Mouse (Mus musculus) MEL (cell line): Measurements from ENCODE around the gene Drd1. TPM values are rescaled to one million over a fixed set of nuclear protein-coding genes. Genes with fewer than 3 reads are reported as not detected.

Experiments
- DNase-seq: peaks from one replicate; pipeline ENCODE4 v3.0.0; 2011; ENCODE audit warnings: low read depth, low spot score
- H3K27ac ChIP-seq: 2 replicates; pipeline ENCODE4 v1.5.1; 2012; ENCODE audit warnings: low read depth, mild to moderate bottlenecking, control low read depth, low read length, moderate library complexity; ENCODE audit not compliant: control insufficient read depth
- H3K27me3 ChIP-seq, 2 experiments: fragments of 150-350 bp in 1 of 2; sonication (generic) in 1 of 2; 2 replicates each; pipeline ENCODE4 v1.6.1; 2012; ENCODE audit warnings: low read length in 2 of 2, mild to moderate bottlenecking in 2 of 2, improper control_type of control experiment in 1 of 2, moderate library complexity in 1 of 2; ENCODE audit not compliant: insufficient read depth in 2 of 2, control insufficient read depth in 1 of 2
- H3K36me3 ChIP-seq, 2 experiments: 2 replicates each; pipeline ENCODE4 v1.6.1; 2012 to 2014; ENCODE audit warnings: low read length in 2 of 2, improper control_type of control experiment in 1 of 2, inconsistent platforms in 1 of 2, mild to moderate bottlenecking in 1 of 2; ENCODE audit not compliant: insufficient read depth in 2 of 2, control insufficient read depth in 1 of 2
- H3K4me1 ChIP-seq, 2 experiments: fragments of 150-350 bp in 1 of 2; sonication (generic) in 1 of 2; 2 replicates each; pipeline ENCODE4 v1.6.1; 2012; ENCODE audit warnings: low read length in 2 of 2, improper control_type of control experiment in 1 of 2, mild to moderate bottlenecking in 1 of 2; ENCODE audit not compliant: insufficient read depth in 2 of 2, control insufficient read depth in 1 of 2
- H3K4me3 ChIP-seq, 2 experiments: fragments of 150-350 bp in 1 of 2; sonication (generic) in 1 of 2; 2 replicates each; pipeline ENCODE4 v1.5.1; 2012; ENCODE audit warnings: low read depth in 2 of 2, low read length in 2 of 2, mild to moderate bottlenecking in 2 of 2, moderate library complexity in 2 of 2, control low read depth in 1 of 2, improper control_type of control experiment in 1 of 2; ENCODE audit not compliant: control insufficient read depth in 1 of 2, insufficient read depth in 1 of 2
- H3K79me2 ChIP-seq: 2 replicates; pipeline ENCODE4 v1.6.1; 2012; ENCODE audit warnings: mild to moderate bottlenecking, low read length, moderate library complexity; ENCODE audit not compliant: control insufficient read depth, poor library complexity, insufficient read depth
- H3K9ac ChIP-seq: 2 replicates; pipeline ENCODE4 v1.6.1; 2012; ENCODE audit warnings: low read depth, mild to moderate bottlenecking, control low read depth, low read length, moderate library complexity; ENCODE audit not compliant: control insufficient read depth, poor library complexity, severe bottlenecking
- H3K9me3 ChIP-seq: fragments of 150-350 bp; sonication (generic); replicated peaks from 2 replicates; pipeline ENCODE4 v1.6.1; 2012; ENCODE audit warnings: mild to moderate bottlenecking, low read length, improper control_type of control experiment, moderate library complexity; ENCODE audit not compliant: insufficient read depth
- CTCF ChIP-seq, 3 experiments: IDR thresholded peaks in 2 of 3; conservative IDR thresholded peaks in 1 of 3; 2 replicates each; pipeline ENCODE4 v1.5.1; 2011 to 2012; ENCODE audit warnings: low read length in 3 of 3, low read depth in 2 of 3, mild to moderate bottlenecking in 2 of 3, improper control_type of control experiment in 1 of 3, inconsistent platforms in 1 of 3, mixed read lengths in 1 of 3, moderate library complexity in 1 of 3; ENCODE audit not compliant: control insufficient read depth in 1 of 3, insufficient read depth in 1 of 3, poor library complexity in 1 of 3, severe bottlenecking in 1 of 3
- E2F4 ChIP-seq: IDR thresholded peaks from 2 replicates; pipeline ENCODE4 v1.6.1; 2011; ENCODE audit warnings: low read depth, low read length, improper control_type of control experiment, borderline replicate concordance
- EP300 ChIP-seq, 2 experiments: IDR thresholded peaks; 2 replicates each; pipeline ENCODE4 v1.6.1; 2011; ENCODE audit warnings: improper control_type of control experiment in 2 of 2, low read length in 2 of 2, low read depth in 1 of 2, mild to moderate bottlenecking in 1 of 2
- ETS1 ChIP-seq: IDR thresholded peaks from 2 replicates; pipeline ENCODE4 v1.6.1; 2012; ENCODE audit warnings: low read depth, mild to moderate bottlenecking, inconsistent platforms, low read length, improper control_type of control experiment, moderate library complexity
- GABPA ChIP-seq: IDR thresholded peaks from 2 replicates; pipeline ENCODE4 v1.6.1; 2012; ENCODE audit warnings: low read depth, mild to moderate bottlenecking, inconsistent platforms, low read length, improper control_type of control experiment, moderate library complexity
- GATA1 ChIP-seq: IDR thresholded peaks from 2 replicates; pipeline ENCODE4 v1.6.1; 2011; ENCODE audit warnings: low read depth, low read length, improper control_type of control experiment
- KAT2A ChIP-seq: conservative IDR thresholded peaks from 2 replicates; pipeline ENCODE4 v1.6.1; 2012; ENCODE audit warnings: low read depth, low read length, improper control_type of control experiment, inconsistent platforms
- MEF2A ChIP-seq: IDR thresholded peaks from 2 replicates; pipeline ENCODE4 v1.6.1; 2014; ENCODE audit warnings: low read depth, mild to moderate bottlenecking, inconsistent platforms, low read length, improper control_type of control experiment; ENCODE audit not compliant: poor library complexity, insufficient replicate concordance, severe bottlenecking; ENCODE audit errors: extremely low read depth
- MXI1 ChIP-seq: IDR thresholded peaks from 2 replicates; pipeline ENCODE4 v1.6.1; 2011; ENCODE audit warnings: mild to moderate bottlenecking, low read depth, low read length, improper control_type of control experiment
- MYB ChIP-seq: IDR thresholded peaks from 2 replicates; pipeline ENCODE4 v1.6.1; 2011; ENCODE audit warnings: mild to moderate bottlenecking, low read depth, low read length, improper control_type of control experiment
- NRF1 ChIP-seq: IDR thresholded peaks from 2 replicates; pipeline ENCODE4 v1.6.1; 2014; ENCODE audit warnings: low read depth, mild to moderate bottlenecking, inconsistent platforms, low read length, improper control_type of control experiment, moderate library complexity; ENCODE audit not compliant: poor library complexity, insufficient read depth, severe bottlenecking
- POLR2AphosphoS2 ChIP-seq: IDR thresholded peaks from 2 replicates; pipeline ENCODE4 v1.6.1; 2011; ENCODE audit warnings: low read length, improper control_type of control experiment
- POLR2AphosphoS5 ChIP-seq: IDR thresholded peaks from 2 replicates; pipeline ENCODE4 v1.6.1; 2012; ENCODE audit warnings: low read depth, borderline replicate concordance, mild to moderate bottlenecking, inconsistent platforms, low read length, moderate library complexity, mixed read lengths
- RAD21 ChIP-seq: IDR thresholded peaks from 2 replicates; pipeline ENCODE4 v1.6.1; 2011; ENCODE audit warnings: mild to moderate bottlenecking, low read depth, low read length, improper control_type of control experiment
- TAL1 ChIP-seq: IDR thresholded peaks from 2 replicates; pipeline ENCODE4 v1.6.1; 2012; ENCODE audit warnings: mild to moderate bottlenecking, inconsistent platforms, low read length, moderate library complexity, mixed read lengths
- USF1 ChIP-seq: IDR thresholded peaks from 2 replicates; pipeline ENCODE4 v1.6.1; 2014; ENCODE audit warnings: low read depth, mild to moderate bottlenecking, inconsistent platforms, low read length, improper control_type of control experiment, moderate library complexity
- USF2 ChIP-seq, 2 experiments: IDR thresholded peaks; 2 replicates each; pipeline ENCODE4 v1.6.1; 2011 to 2012; ENCODE audit warnings: improper control_type of control experiment in 2 of 2, low read length in 2 of 2, borderline replicate concordance in 1 of 2, inconsistent platforms in 1 of 2, low read depth in 1 of 2, mild to moderate bottlenecking in 1 of 2; ENCODE audit not compliant: insufficient read depth in 1 of 2
- ZKSCAN1 ChIP-seq: IDR thresholded peaks from 2 replicates; pipeline ENCODE4 v1.6.1; 2012; ENCODE audit warnings: low read depth, mild to moderate bottlenecking, inconsistent platforms, low read length, improper control_type of control experiment, moderate library complexity
- ZNF384 ChIP-seq: IDR thresholded peaks from 2 replicates; pipeline ENCODE4 v1.6.1; 2012; ENCODE audit warnings: low read depth, mild to moderate bottlenecking, inconsistent platforms, low read length, improper control_type of control experiment
- polyA plus RNA-seq, 2 experiments: library from polyadenylated mRNA; stranded (reverse) in 1 of 2; unstranded in 1 of 2; fragments of >175 nt in 1 of 2; fragments of >200 nt in 1 of 2; gene quantifications; 2 replicates each; pipeline versions ENCODE4 v1.2.1 to v1.2.4; 2012; ENCODE audit warnings: low replicate concordance in 2 of 2, low read depth in 1 of 2; ENCODE audit not compliant: insufficient read length in 2 of 2, insufficient read depth in 1 of 2, missing spikeins in 1 of 2
- total RNA-seq: library from RNA; depleted of rRNA; stranded (reverse); fragments of 300-350 nt; gene quantifications from 2 replicates; pipeline ENCODE4 v1.2.3, GENCODE M21; 2012

Drd1 gene
- total and polyA plus RNA-seq, 3 experiments: not detected

DNA sequence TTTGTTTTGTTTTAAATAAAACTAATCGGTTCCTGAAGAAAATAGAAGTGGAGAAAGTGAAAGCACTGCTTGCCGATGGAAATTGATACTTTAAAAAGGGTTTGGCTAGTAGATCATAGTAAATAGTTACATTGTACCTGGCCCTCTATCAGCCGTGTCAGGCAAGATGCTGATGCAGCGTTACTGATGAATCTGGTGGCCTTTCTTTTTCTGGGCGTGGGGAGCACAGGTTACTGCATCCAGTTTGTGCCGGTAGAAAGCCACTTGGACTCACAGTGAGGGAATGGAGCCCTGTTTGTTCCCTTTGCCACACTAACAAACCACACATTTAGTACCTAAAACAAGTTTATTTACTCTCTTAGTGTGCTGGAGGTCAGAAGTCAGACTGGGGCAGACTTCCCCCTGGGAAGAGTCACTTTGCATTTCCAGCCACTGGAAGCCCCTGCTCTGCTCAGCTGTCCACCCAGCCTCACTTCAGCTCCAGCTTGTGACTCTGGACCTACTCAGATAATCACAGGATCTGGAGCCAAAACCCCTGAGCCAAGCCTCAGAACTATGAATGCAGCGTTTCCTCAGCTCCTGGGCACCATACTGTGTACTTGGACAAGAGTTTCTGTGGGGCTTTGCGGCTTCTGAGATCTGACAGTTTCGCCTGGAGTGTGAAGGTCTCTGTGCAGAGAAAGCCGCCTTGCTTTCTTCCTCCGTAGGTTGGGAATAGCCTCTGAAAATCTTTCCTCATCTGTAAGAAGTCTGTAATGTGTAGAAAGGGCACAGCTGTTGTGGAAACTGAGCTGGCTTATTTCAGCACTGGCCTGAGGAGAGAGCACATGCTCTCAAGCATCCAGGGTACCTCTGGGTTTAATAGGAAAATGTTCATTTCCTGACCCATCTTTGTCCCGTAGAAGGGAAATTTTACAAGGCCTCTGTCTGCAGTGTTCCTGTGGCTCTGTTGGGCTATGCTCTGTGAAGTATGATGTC, 24.6 kb upstream of the Drd1 start:
- peaks cover 69% of the 10 kb centered on the region for H3K79me2 ChIP-seq
- no peaks in the 10 kb centered on the region for H3K9me3 ChIP-seq
- peak; percentile 38 for DNase-seq
- no peak overlapping the region for H3K4me3 ChIP-seq
- no peak overlapping the region for H3K9ac ChIP-seq
- no peak overlapping the region for H3K27ac ChIP-seq
- peaks cover 12 to 32% of the 10 kb centered on the region in 2 experiments for H3K36me3 ChIP-seq
- TF ChIP-seq RAD21 (no peak), E2F4 (no peak), MXI1 (peak; percentile 25; the same call in 1 of the 2 replicates)
- H3K27me3 ChIP-seq: no peaks in the 10 kb centered on the region
- H3K4me1 ChIP-seq: peaks cover 13 to 36% of the 10 kb centered on the region in 2 experiments

DNA sequence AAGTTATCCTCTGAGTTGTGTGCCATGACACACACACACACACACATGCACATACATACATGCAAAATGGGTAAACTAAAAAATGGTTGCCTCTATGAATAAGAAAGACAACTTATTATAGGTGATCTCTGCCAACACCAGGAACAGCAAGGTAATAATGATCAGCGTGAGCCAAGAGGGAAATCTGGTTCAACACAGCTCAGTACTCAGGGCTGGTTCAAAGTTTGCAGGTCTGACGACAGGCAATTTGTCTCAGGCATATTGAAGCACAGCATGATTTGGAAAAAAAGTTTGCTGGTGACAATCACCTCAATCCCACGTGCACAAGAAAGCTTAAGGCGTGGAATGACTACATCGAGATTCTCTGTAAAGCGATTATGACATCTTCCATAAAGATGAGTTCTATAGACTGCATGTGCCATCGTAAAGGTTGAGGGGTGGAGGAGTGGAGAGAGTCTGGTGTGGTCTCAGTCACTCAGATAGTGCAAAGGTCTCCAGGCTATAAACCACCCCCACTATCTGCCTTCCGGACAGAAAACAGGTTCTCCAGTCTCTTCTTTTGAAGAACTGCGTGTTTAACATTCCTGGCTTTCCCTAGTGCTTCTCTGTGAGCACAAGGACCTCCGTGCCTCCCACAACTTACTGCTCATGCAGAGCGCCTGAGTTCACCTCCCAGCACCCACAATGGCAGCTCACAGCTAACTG, 22.1 kb upstream of the Drd1 start:
- no peak overlapping the region for H3K27ac ChIP-seq

More for the DNA sequence above, 22.1 kb upstream of the Drd1 start:
- peaks cover 14 to 35% of the 10 kb centered on the region in 2 experiments; a peak in 3 of 4 replicates for H3K36me3 ChIP-seq
- H3K9ac ChIP-seq: no peak overlapping the region
- H3K4me1 ChIP-seq: peaks cover 12 to 46% of the 10 kb centered on the region in 2 experiments
- H3K27me3 ChIP-seq: no peaks in the 10 kb centered on the region
- H3K9me3 ChIP-seq: no peaks in the 10 kb centered on the region
- no peak overlapping the region for H3K4me3 ChIP-seq
- no peak for TF ChIP-seq NRF1
- no peak for TF ChIP-seq ZKSCAN1
- no peak for TF ChIP-seq CTCF (IDR thresholded peaks at IDR 0.05 in 2 of 3, conservative IDR thresholded peaks at IDR 0.05 in 1 of 3; ENCODE audit: control insufficient read depth in 1 of 3, insufficient read depth in 1 of 3, low read depth in 2 of 3, low read length in 3 of 3, poor library complexity in 1 of 3, severe bottlenecking in 1 of 3)
- no peak for TF ChIP-seq POLR2AphosphoS5
- TF ChIP-seq USF1: no peak
- TF ChIP-seq ZNF384: no peak
- TF ChIP-seq GATA1: no peak
- no peak for TF ChIP-seq KAT2A
- TF ChIP-seq EP300 (IDR thresholded peaks at IDR 0.05; ENCODE audit: low read depth in 1 of 2, low read length in 2 of 2): no peak
- no peak for TF ChIP-seq USF2 (IDR thresholded peaks at IDR 0.05; ENCODE audit: borderline replicate concordance in 1 of 2, insufficient read depth in 1 of 2, low read depth in 1 of 2, low read length in 2 of 2)
- no peak for TF ChIP-seq MEF2A
- no peak for TF ChIP-seq GABPA
- TF ChIP-seq MYB: no peak
- TF ChIP-seq TAL1: no peak
- TF ChIP-seq POLR2AphosphoS2: no peak
- TF ChIP-seq ETS1: no peak
- H3K79me2 ChIP-seq: peaks cover 82% of the 10 kb centered on the region
- DNase-seq: no peak
